Mouse (Mus musculus): ENCODE measurements around the gene Tnik.

GRCm38 (mm10) chr3:28532666-28533065 lies 269.7 kb downstream of the Tnik start:
- TF ChIP-seq MYOG (IDR thresholded peaks at IDR 0.05; ENCODE audit: control insufficient read depth, extremely low read depth, insufficient read length) (no peak), USF1 (IDR thresholded peaks at IDR 0.05; ENCODE audit: low read depth) (no peak)

Data from C2C12 (cell line).